ENCODE assay signal across 15 mouse cellular contexts in genomic region chr16:6907550-6907949, GRCm38 (mm10).
DNase-seq lines count a peak whose midpoint lies in the region; ATAC-seq and TF ChIP-seq lines count a peak whose summit lies in the region.
"Had no signal": no experiment of that assay in that cellular context is flagged by ENCODE, and none has a peak within 500 bp of the region (broad histone marks: within the 10 kb centered on the region; RNA-seq: fewer than 3 reads in every experiment).

No protein-coding gene starts in this region.

- no peak for TF ChIP-seq CTCF in lung, adult 2 months (IDR thresholded peaks at IDR 0.05; ENCODE audit: insufficient read depth, low read length)

- no peak overlapping the region for H3K27ac ChIP-seq in forebrain, embryonic 16.5 days (ENCODE audit: low read length)
- no peak overlapping the region for H3K27ac ChIP-seq in forebrain, embryonic 13.5 days
- H3K27ac ChIP-seq: liver, embryonic 14.5 days had no signal

- no peak overlapping the region for H3K4me2 ChIP-seq in forebrain, embryonic 16.5 days (ENCODE audit: low read length)
- H3K4me2 ChIP-seq in forebrain, embryonic 13.5 days: no peak overlapping the region

- H3K4me3 ChIP-seq in forebrain, embryonic 16.5 days (replicated peaks; ENCODE audit: low read length): no peak overlapping the region
- no peak overlapping the region for H3K4me3 ChIP-seq in forebrain, embryonic 13.5 days
- no peak overlapping the region for H3K4me3 ChIP-seq in lung, adult 2 months (replicated peaks; ENCODE audit: extremely low read depth, low read depth, low read length)
- H3K4me3 ChIP-seq: megakaryocyte, embryonic 14.5 days; myocyte had no signal

- no peaks in the 10 kb centered on the region for H3K36me3 ChIP-seq in forebrain, embryonic 16.5 days (ENCODE audit: control insufficient read depth, insufficient read depth)
- H3K36me3 ChIP-seq in forebrain, embryonic 13.5 days (ENCODE audit: poor library complexity, severe bottlenecking): no peaks in the 10 kb centered on the region

- DNase-seq in lung, postnatal 10 days: peak; percentile 52
- no peak for DNase-seq in lung, adult 2 months
- peak; percentile 18 for DNase-seq in brain, embryonic 18.5 days (ENCODE audit: low read depth, low spot score)
- peak; percentile 37 to 53 for DNase-seq in cerebellum, postnatal 25 days
- no peak for DNase-seq in layer of hippocampus, postnatal 10 days (ENCODE audit: low spot score in 2 of 2)
- DNase-seq: kidney, postnatal 25 days; thymus, postnatal 14 days had no signal

- WGBS in forebrain, embryonic 16.5 days: 38% methylated on average over 6 of the region's 6 CpGs
- 62% methylated on average over 6 of the region's 6 CpGs for WGBS in forebrain, embryonic 13.5 days
- WGBS in lung, adult 2 months: 31% methylated on average over 6 of the region's 6 CpGs

- no peaks in the 10 kb centered on the region for H3K9me3 ChIP-seq in forebrain, embryonic 16.5 days (ENCODE audit: control insufficient read depth, low read length)
- H3K9me3 ChIP-seq in forebrain, embryonic 13.5 days (replicated peaks): no peaks in the 10 kb centered on the region
- H3K9me3 ChIP-seq: megakaryocyte, embryonic 14.5 days had no signal

- no peak overlapping the region for H3K9ac ChIP-seq in forebrain, embryonic 16.5 days (replicated peaks; ENCODE audit: low read depth, low read length)
- H3K9ac ChIP-seq in forebrain, embryonic 13.5 days: no peak overlapping the region
- H3K9ac ChIP-seq: liver, embryonic 14.5 days had no signal

- no peaks in the 10 kb centered on the region for H3K27me3 ChIP-seq in forebrain, embryonic 16.5 days (replicated peaks; ENCODE audit: control insufficient read depth, insufficient read depth, low read length)
- H3K27me3 ChIP-seq in forebrain, embryonic 13.5 days: no peaks in the 10 kb centered on the region
- H3K27me3 ChIP-seq: megakaryocyte, embryonic 14.5 days had no signal

- ATAC-seq in forebrain, embryonic 16.5 days: peak; percentile 38
- no peak for ATAC-seq in forebrain, embryonic 13.5 days
- no peak for ATAC-seq in megakaryocyte-erythroid progenitor cell, adult 5-6 weeks (replicated peaks; ENCODE audit: low FRiP score, low TSS enrichment, poor library complexity, severe bottlenecking)
- ATAC-seq: activated CD4-positive, CD25-positive, alpha-beta regulatory T cell, adult 4 months; intestine, embryonic 16.5 days had no signal

- TF ChIP-seq POLR2A in lung, adult 2 months (IDR thresholded peaks at IDR 0.05; ENCODE audit: borderline replicate concordance, extremely low read depth, low read depth, low read length): no peak

- H3K4me1 ChIP-seq in forebrain, embryonic 16.5 days (replicated peaks; ENCODE audit: control insufficient read depth, insufficient read depth, low read length): peaks cover 18% of the 10 kb centered on the region
- peaks cover 8% of the 10 kb centered on the region for H3K4me1 ChIP-seq in forebrain, embryonic 13.5 days
- H3K4me1 ChIP-seq in lung, adult 2 months (ENCODE audit: control insufficient read depth, insufficient read depth, low read length): no peaks in the 10 kb centered on the region; the same call in none of the 2 replicates
- H3K4me1 ChIP-seq: megakaryocyte, embryonic 14.5 days had no signal

Comparison
In these comparisons a context has a peak if more than half of its experiments do, and no peak if none do; other contexts are left out.
1. DNase-seq: peak in lung, postnatal 10 days (single experiment), brain, embryonic 18.5 days (single experiment) and cerebellum, postnatal 25 days (2 of 2); none in lung, adult 2 months (single experiment) and layer of hippocampus, postnatal 10 days (0 of 2).